Mouse (Mus musculus) bone marrow, adult 2 months (tissue): Measurements from ENCODE around the gene Etv6. TPM values are rescaled to one million over a fixed set of nuclear protein-coding genes. Genes with fewer than 3 reads are reported as not detected.
A peak's percentile ranks its signal among the peaks of the same experiment; 100 is the strongest.

Source experiments
- H3K27ac ChIP-seq: fragments of 200-500 bp; 2 replicates; pipeline ENCODE4 v1.5.1; 2012; ENCODE audit warnings: low read depth, mild to moderate bottlenecking, control low read depth, inconsistent platforms, low read length; ENCODE audit not compliant: control insufficient read depth, poor library complexity, insufficient read depth
- H3K4me1 ChIP-seq: fragments of 200-500 bp; 2 replicates; pipeline ENCODE4 v1.6.1; 2011; ENCODE audit warnings: low read length; ENCODE audit not compliant: control insufficient read depth, insufficient read depth
- H3K4me3 ChIP-seq: fragments of 200-500 bp; replicated peaks from 2 replicates; pipeline ENCODE3; 2011; ENCODE audit warnings: mild to moderate bottlenecking, low read depth, low read length, control low read depth; ENCODE audit not compliant: control insufficient read depth
- CTCF ChIP-seq: fragments of 200-500 bp; IDR thresholded peaks from 2 replicates; pipeline ENCODE4 v1.5.1; 2011; ENCODE audit warnings: low read length, control low read depth; ENCODE audit not compliant: control insufficient read depth, insufficient read depth
- POLR2A ChIP-seq: fragments of 200-500 bp; IDR thresholded peaks from 2 replicates; pipeline ENCODE4 v1.6.1; 2011; ENCODE audit warnings: low read depth, mild to moderate bottlenecking, control low read depth, low read length, borderline replicate concordance; ENCODE audit not compliant: control insufficient read depth
- WGBS: fragments of 180-500 bp; shearing (Covaris S2); methylation state at CpG from one replicate; pipeline ENCODE4 v1.1.7; 2018; 5-methylcytosine and 5-hydroxymethylcytosine counted together
- polyA plus RNA-seq: library from polyadenylated mRNA; stranded (reverse); fragments of >200 nt; gene quantifications from 2 replicates; pipeline ENCODE4 v1.2.4, GENCODE M21; 2011; ENCODE audit warnings: low replicate concordance; ENCODE audit not compliant: missing spikeins, insufficient read depth, insufficient read length

Etv6 gene
- polyA plus RNA-seq, 1 experiment = 10.9 TPM

DNA sequence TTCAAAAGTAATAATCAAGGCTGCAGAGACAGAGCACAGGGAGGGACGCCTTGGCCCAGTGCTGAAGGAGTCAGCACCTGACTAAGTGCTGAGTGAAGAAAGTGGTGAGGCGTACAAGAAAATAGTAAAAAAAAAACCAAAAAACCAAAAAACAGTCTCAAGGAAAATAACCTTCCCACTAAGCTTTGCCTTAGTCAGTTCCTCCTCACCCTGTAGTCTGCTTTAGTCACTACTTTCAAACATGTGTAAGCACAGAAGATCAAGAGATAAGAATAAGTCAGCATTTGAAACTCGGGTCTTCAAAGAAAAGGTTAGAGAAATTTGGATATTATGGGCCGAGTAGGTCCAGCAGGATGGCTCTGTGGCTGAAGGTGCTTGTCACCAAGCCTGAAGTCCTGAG lies 52.2 kb downstream of the Etv6 start:
- Histone ChIP-seq H3K4me3 (no peak overlapping the region), H3K27ac (no peak overlapping the region), H3K4me1 (no peaks in the 10 kb centered on the region; the same call in 1 of the 2 replicates)
- WGBS = 64% methylated on average over 4 of the region's 4 CpGs
- TF ChIP-seq CTCF (no peak), POLR2A (no peak)

DNA sequence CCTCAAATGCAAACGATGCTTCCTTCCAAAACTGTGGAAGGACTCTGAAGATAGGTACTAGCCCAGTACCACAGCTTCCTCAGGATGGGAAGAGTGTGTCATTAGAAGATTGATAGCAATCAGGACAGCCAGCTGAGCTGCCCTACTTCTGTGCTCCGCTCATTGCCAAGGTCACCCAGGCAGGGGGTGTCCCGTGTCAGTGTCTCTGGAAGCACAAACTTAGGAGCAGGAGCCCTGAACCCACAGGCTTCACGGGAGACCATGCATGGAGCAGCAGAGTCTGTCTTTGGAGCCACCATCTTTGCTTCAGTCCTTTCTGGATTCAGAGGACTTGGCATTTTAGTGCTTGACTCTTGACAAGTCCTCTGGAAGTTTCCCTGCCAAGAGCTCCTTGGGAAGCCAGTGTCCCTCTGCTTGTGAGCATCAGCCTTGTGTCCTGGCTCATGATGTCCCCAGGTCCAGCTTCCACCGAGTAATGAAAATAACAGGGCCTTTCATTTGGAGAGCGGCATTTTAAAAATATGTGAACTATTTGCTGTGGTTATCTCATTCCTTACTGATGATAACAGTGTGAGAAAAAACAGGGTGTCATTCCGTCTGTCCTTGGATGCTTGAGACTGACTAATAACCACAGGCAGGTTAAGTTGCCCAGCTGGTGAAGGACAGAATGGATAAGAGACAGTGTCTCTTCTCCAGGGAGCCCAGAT lies 54.3 kb downstream of the Etv6 start:
- 61% methylated on average over 7 of the region's 7 CpGs for WGBS
- no peak overlapping the region for H3K4me3 ChIP-seq
- TF ChIP-seq CTCF (no peak), POLR2A (no peak)
- no peak overlapping the region for H3K27ac ChIP-seq
- H3K4me1 ChIP-seq = peaks cover 2% of the 10 kb centered on the region; the same call in 1 of the 2 replicates

DNA sequence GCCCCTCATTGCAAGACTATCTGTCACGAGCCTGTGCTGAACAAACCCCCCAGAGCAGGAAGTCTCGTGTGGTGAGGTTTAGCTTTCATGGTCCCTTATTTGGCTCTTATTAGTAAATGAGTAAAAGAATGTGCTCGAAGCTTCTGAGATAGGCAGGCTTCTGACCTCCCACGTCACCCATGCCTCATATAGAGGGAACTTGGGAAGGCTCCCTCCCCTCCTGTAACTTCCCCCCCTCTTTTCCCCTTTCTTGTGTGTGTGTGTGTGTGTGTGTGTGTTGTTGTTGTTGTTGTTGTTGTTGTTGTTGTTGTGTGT lies 54.8 kb downstream of the Etv6 start:
- Histone ChIP-seq H3K4me1 (peaks cover 2% of the 10 kb centered on the region; the same call in 1 of the 2 replicates), H3K4me3 (no peak overlapping the region), H3K27ac (no peak overlapping the region)
- 37% methylated on average over 4 of the region's 4 CpGs for WGBS
- no peak for TF ChIP-seq CTCF
- TF ChIP-seq POLR2A = no peak

DNA sequence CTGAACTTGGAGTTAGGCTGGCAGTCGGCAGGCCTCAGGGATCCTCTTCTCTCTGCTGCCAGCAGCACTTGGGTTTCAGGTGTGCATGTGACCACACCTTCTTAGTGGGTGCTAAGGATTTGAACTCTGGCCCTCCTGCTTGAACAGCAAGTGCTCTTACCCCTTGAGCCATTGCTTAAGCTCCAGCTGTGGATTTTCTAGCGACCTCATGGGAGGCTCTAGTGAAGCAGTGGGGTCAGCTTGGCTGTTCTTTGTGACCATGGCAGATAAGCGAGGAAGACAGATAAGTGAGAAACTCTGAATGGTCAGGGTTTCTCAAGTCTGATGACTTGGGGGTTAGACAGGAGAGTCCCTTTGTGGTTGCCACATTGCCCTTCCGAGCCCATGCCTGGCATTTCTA lies 55.4 kb downstream of the Etv6 start:
- no peak overlapping the region for H3K4me3 ChIP-seq
- no peak overlapping the region for H3K27ac ChIP-seq
- whole genome bisulfite sequencing = 63% methylated on average over 4 of the region's 4 CpGs
- H3K4me1 ChIP-seq = peaks cover 5% of the 10 kb centered on the region; the same call in 1 of the 2 replicates
- TF ChIP-seq POLR2A (no peak), CTCF (no peak)

DNA sequence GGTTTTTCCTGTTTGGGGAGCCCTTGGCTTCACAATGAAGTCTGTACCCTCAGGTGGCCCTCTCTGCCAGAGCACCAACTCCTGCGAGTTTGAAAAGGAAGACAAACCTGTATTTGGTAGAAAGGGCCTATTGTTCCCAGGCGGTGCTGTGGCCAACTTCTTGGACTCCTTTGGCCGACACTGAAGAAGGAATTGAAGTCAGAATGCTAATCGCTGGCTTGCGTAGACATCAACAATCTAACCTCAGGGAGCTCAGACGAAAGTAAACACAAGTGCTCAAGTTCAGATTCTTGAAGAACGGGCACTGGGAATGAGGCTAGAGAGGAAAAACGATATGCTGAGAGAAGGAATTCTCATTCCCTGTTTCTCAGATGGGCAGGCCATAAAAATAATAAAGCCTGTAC lies 55.9 kb downstream of the Etv6 start:
- no peak overlapping the region for H3K27ac ChIP-seq
- H3K4me3 ChIP-seq = no peak overlapping the region
- TF ChIP-seq CTCF (no peak), POLR2A (no peak)
- H3K4me1 ChIP-seq = peaks cover 5% of the 10 kb centered on the region; the same call in 1 of the 2 replicates
- 80% methylated on average over 8 of the region's 8 CpGs for WGBS

- Histone ChIP-seq H3K4me3 (no peak overlapping the region), H3K27ac (no peak overlapping the region), H3K4me1 (peaks cover 5% of the 10 kb centered on the region; the same call in 1 of the 2 replicates)
- TF ChIP-seq POLR2A (no peak), CTCF (no peak)
- WGBS = 76% methylated on average over 5 of the region's 5 CpGs
Measured at GRCm38 (mm10) chr6:134094066-134094465, 58.6 kb downstream of the Etv6 start.

DNA sequence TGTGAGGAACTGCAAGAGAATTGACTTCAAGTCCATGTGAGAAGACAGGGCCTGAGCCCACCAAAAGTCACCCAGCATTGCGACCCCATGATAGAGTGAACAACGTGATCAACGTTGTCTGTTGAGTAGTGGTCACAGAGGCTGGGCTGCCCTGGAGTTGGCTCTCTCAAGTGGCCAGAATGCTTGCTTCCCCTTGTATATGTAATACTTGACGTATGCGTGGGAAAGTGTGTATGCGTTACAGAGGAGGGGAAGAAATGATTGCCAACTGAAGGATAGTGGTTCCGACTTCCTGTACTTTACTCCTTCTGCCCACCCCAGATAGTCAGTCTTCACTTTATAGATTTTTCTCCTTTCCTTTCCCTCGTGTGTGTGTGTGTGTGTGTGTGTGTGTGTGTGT lies 59.1 kb downstream of the Etv6 start:
- TF ChIP-seq CTCF (no peak), POLR2A (no peak)
- Histone ChIP-seq H3K4me1 (peaks cover 5% of the 10 kb centered on the region; the same call in 1 of the 2 replicates), H3K4me3 (no peak overlapping the region), H3K27ac (no peak overlapping the region)
- 46% methylated on average over 8 of the region's 8 CpGs for WGBS

- H3K4me3 ChIP-seq = no peak overlapping the region
- H3K27ac ChIP-seq = peak overlapping the region; percentile 22; the same call in 1 of the 2 replicates
- H3K4me1 ChIP-seq = peaks cover 5% of the 10 kb centered on the region; the same call in 1 of the 2 replicates
- 41% methylated on average over 4 of the region's 4 CpGs for WGBS
- no peak for TF ChIP-seq CTCF
- no peak for TF ChIP-seq POLR2A
Measured at GRCm38 (mm10) chr6:134095582-134095981, 60.1 kb downstream of the Etv6 start.

- no peak for TF ChIP-seq POLR2A
- no peak for TF ChIP-seq CTCF
- Histone ChIP-seq H3K4me1 (peaks cover 4% of the 10 kb centered on the region; the same call in 1 of the 2 replicates), H3K27ac (no peak overlapping the region), H3K4me3 (no peak overlapping the region)
- WGBS = 85% methylated on average over 11 of the region's 11 CpGs
Measured at GRCm38 (mm10) chr6:134099976-134100743, 64.7 kb downstream of the Etv6 start.
